Mouse (Mus musculus): ENCODE measurements around the gene Extl1. TPM values are rescaled to one million over a fixed set of nuclear protein-coding genes. Genes with fewer than 3 reads are reported as not detected.
"Not testable (repeated sequence)": the region's sequence is repeated elsewhere in the genome, so short reads cannot be mapped to it uniquely, and the experiment has no call there.

Extl1 gene
- total RNA-seq (2017): not detected in 2 replicates

DNA sequence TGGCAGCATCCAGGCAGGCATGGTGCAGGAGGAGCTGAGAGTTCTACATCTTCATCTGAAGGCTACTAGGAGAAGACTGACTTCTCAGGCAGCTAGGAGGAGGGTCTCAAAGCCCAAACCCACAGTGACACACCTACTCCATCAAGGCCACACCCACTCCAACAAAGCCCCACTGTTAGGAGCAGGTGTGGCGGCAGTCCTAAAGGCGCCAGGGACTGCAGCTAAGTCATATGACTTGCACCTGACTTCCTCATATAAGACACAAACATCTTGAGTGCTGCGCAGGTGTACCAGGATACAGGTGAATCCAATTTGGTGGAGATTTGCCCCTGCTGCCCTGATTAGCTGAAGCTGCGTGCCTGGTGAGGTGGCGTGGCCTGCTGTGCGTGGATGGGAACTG lies at the start of gene Extl1:
TSS of gene Extl1 (minus strand) at position 101 of the 400 bp plus-strand sequence.
- not testable (repeated sequence) for ATAC-seq (replicated peaks; ENCODE audit: low read depth, poor library complexity, severe bottlenecking)

DNA sequence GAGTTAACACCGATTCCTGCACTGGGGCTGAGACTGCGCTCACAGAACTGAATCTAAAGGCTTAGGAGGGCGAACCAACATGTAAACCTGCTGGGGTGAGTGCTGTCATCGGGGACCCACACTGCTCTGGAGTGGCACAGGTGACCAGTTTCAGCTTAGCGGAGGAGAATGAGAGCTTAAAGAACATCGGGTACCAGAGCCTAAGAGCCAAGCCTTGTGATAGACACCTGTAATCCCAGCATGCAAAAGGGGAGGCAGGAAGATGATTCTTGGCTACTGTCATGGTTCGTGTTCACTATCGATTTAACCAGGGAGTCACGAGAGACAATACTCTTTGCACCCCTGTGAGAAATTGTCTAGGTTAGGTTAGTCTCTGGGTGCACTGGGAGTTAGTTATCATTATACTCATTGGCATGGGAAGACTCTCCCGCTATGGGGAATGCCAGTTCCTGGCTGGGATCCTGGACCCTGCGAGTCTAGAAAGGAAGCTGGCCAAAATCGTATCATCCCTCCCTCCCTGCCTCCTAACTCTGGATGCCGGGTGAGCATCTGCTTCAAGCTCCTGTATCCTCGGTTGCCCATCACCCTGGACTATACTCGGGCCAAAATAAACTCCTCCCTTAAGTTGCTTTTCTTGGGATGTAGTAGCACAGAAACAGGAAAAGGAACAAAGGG lies 49.2 kb upstream of the Extl1 start:
- no peak for ATAC-seq (replicated peaks; ENCODE audit: low read depth, poor library complexity, severe bottlenecking)

DNA sequence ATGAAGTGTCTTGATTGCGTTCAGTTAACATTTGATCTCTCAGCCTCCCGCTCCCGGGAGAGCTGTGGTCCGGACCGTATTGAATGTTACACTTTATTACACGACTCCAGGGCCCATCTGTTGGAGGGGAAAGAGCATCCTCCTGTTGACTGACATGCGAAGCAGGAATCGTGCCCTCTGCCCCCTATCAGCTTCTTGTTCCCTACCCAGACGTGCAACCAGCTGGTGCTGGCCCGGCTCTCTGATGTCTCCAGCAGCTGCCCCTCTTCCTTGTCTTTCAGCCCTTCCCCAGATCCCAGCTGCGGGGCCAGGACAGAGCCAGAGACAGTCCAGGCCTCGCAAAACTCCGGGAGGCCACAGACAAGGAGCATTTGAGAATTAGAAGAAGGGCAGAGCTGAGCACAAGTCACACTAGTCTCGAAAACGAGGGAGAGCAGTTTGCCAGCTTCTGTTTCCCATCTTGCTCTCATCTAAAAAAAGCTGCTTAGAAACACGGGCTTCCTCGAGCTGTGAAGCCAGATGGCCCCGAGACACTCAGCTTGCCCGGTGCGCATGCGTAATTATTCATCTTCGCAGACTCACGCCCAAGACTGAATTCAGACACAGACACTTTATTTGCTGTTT lies 46.8 kb upstream of the Extl1 start:
- no peak for ATAC-seq (replicated peaks; ENCODE audit: low read depth, poor library complexity, severe bottlenecking)

DNA sequence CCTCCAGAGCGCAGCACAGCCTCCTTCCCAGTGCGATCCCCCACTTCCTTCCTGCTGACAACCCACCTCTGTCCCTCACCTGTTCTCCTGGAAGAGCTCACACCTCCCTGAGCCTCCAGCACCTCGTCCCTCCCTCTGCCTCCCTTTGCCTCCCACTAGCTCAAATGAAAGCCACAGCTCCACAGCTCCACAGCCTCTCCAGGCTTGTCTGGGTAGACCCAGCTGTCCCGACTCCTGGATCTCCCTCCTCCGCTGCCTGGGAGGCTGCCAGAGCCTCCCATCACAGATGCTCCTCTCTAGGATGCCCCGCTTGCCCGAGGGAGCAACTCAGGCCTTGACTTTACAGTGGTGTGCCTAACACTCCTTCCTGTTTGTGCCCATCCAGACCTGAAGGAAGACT lies 41.4 kb upstream of the Extl1 start:
- ATAC-seq (replicated peaks; ENCODE audit: low read depth, poor library complexity, severe bottlenecking): no peak

DNA sequence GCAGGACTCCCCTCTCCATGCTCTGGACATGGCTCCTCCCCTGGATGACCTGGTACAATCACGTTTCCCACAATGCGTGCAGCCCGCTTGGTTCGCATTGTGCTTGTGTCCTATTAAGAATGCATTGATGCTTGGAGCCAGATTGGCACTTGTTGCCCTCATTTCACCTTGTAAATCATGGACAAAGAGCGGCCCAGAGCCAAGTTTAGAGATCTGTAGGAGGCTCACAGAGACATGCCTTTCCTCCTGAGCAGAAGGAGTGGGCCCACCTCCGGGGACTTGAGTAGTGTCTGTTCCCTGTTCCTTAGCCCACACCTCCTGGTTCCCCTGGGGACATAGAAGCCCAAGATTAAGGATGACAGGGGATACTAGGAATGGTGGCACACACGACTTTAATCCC lies 40.3 kb upstream of the Extl1 start:
- ATAC-seq (replicated peaks; ENCODE audit: low read depth, poor library complexity, severe bottlenecking): no peak

DNA sequence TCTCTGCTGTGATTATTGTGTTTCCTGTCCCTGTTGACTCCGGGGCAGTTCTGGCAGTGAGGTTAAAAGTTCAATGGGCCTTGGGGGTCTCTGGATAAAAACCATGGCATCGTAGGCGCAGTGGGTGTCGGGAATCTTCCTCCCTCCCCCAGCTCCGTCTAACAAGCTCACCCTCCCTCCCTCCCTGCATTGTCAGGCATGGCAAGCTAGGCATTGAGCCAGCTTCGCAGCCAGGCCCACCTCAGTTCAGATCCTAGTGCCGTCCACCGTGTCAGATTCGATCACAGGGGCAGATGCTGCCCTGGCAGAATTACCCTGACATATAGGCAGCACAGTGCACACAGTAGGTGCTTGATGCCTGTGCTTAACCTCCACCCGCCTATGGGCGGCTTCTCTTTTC lies 38.3 kb upstream of the Extl1 start:
- ATAC-seq (replicated peaks; ENCODE audit: low read depth, poor library complexity, severe bottlenecking): no peak

DNA sequence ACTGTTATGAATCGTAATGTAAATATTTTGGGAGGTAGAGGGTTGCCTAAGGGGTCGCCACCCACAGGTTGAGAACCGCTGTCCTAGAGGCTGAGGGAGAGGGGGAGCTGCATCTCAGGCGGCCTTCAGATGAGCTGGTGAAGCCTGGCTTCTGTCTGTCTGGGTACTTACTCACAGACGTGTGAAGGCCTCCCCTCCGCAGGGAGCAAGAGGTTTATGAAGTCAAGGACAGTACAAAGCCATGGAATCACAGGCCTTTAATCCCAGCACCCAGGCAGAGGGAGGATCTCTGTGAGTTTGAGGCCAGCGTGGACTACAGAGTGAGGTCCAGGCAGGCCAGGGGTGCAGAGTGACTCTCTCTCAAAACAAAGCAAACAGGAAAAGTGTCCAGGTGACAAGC lies 33.5 kb upstream of the Extl1 start:
- no peak for ATAC-seq (replicated peaks; ENCODE audit: low read depth, poor library complexity, severe bottlenecking)

DNA sequence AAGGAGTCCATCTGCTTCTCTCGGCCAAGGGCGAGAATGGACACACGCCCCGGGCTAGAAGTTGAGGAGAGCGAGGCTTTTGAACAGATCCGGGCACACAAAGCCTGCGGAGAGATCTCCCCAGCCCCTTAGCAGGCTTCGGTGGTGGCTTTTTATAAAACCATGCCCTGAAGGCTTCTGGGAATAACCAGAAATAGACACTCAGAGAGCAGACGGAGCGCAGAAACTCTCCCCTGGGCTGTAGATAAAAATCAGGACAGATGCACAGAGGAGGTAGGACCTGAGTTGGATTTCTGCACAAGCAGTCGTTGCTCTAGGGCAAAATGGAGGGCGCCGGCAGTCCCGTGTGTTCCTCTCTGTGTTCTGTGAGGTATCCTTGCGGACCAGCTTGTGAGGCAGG lies 33.0 kb upstream of the Extl1 start:
- no peak for ATAC-seq (replicated peaks; ENCODE audit: low read depth, poor library complexity, severe bottlenecking)

DNA sequence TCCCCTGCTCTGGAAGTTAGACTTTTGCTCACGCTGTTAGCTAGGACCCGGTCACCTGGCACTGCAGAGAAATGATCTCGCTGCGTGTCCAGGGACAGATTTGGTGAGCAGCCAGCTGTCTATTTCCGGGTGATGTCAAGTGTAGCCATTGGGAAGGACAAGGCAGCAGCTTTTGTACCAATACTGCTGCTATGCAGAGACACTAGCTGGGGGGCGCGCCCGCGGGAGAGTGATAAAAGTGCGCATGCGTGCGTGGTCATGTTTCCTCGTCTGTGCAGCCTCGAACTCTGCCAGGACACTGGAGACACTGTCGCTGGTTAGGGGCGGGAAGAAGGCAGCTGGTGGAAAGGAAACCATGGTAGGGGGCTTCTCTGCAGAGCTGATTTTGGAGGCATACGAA lies 32.5 kb upstream of the Extl1 start:
- no peak for ATAC-seq (replicated peaks; ENCODE audit: low read depth, poor library complexity, severe bottlenecking)

DNA sequence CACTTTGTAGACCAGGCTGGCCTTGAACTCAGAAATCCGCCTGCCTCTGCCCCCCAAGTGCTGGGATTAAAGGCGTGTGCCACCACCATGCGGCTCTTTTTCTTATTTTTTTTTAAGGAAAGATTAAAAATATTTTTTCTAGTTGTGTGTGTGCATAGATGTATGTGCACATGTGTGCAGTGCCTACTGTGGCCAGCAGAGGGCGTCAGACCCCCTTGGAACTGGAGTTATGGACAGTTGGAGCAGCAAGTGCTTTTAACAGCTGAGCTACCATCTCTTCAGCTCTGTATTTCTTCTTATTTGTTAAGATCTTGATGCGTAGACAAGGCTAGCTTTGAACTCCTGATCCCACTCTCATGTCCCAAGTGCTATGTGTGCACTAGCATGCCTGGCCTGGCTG lies 25.6 kb upstream of the Extl1 start:
- no peak for ATAC-seq (replicated peaks; ENCODE audit: low read depth, poor library complexity, severe bottlenecking)

DNA sequence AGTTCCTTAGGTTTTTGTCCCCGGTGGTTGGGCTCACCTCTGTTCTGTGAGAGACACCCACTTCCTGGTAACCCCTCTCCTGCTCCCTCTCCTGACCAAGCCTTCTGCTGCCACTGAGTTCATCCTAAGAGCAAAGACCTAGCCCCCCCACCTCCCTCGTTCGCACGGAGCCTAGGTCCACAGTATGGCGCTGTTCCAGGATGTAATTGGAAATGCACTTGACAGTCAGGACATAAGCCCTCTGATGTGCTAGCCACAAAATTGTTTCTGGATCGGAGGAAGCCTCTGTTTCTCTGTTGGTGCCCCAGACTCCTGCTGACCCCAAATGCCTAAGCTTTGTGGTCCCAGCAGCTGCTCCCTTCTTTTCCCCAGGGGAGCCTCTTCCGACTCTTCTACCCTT lies 20.1 kb upstream of the Extl1 start:
- 0 out of 2 replicates have a peak, but pooled peaks have one; percentile 20 for ATAC-seq (replicated peaks; ENCODE audit: low read depth, poor library complexity, severe bottlenecking)

DNA sequence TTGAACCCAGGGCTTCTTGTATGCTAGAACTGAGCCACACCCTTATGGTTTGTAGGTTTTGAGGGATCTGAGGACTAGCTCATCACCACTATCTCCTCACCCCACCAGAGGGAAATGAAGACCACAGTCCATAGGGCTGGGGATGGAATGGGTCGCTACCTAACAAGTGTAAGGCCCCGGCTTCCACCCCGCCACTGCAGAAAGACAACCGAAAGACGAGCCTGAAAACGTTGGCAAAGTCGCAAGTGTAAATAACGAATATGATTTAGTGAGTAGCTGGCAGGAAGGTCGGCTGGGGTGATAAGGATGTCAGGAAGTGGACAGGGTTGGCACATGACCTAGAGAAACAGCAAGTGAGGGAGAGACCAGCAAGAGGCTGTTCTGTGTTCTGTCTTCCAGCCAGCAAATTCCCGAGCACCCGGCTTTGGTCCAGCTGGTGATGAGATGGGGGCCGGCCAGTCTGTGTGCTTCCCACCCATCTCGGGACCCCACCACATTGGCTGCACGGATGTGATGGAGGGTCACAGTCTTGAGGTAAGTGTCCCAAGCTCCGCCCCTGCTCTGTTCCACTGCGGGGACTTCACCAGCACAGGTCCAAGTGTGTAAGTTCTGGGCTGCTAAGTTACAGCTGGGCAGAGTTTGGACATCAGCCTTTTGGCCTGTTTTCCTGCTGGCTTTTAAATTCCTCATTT lies 19.1 kb upstream of the Extl1 start:
- peak; percentile 57 for ATAC-seq (replicated peaks; ENCODE audit: low read depth, poor library complexity, severe bottlenecking)

DNA sequence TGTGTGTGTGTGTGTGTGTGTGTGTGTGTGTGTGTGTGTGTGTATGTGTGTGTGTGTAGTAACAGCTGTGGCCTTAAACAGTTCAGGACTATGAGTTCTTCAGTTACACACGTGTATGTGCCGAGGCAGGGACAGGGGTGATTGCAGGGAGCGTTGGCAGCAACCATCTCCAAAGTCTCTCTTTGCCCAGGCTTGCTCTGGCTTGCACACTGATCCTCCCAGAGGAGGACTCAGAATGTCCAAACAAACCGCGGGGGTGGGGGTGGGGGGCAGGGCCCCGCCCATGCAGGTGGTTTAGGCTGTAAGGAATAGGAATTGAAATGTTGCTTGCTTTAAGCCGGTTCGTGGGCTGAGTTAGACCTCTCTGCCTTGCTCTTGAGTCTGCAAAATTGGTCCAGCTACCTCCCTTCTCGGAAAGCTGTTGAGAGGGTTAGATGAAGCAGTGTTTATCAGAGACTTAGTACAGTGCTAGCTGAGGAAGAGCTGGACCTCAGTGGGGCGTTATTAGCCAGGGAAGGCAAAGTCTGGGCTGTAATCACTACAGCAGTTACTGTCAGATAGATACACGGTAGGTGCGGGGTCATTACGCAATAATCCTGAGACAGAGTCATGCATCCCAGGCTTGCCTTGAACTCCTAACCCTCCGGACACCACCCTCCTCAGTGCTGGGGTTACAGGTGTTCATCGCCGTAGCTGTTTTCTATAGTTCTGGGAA lies 18.4 kb upstream of the Extl1 start:
- 0 out of 2 replicates have a peak, but pooled peaks have one; percentile 5 for ATAC-seq (replicated peaks; ENCODE audit: low read depth, poor library complexity, severe bottlenecking)

DNA sequence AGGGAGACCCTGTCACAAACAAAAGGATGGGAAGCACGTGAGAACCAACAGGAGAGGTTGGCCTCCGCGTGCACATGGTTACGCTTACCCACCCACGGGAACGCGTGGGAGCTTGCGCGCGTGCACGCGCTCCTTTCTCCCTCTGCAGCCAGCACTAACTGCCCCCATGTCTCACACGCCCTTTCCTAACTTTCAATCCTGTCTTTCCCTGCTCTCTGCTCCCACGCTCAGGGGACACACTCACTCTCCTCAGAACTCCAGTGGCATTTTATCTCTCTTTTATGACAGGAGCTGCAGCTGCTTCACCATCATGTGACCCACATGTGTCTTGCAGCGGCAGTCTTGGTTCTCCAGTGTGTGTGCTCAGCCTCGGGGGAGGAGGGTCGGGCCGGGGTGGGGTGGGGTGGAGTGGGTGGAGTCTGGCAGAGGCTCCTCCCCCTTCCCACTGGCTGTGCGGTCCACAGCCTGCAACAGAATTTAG lies 17.6 kb upstream of the Extl1 start:
- peak; percentile 68 for ATAC-seq (replicated peaks; ENCODE audit: low read depth, poor library complexity, severe bottlenecking)

DNA sequence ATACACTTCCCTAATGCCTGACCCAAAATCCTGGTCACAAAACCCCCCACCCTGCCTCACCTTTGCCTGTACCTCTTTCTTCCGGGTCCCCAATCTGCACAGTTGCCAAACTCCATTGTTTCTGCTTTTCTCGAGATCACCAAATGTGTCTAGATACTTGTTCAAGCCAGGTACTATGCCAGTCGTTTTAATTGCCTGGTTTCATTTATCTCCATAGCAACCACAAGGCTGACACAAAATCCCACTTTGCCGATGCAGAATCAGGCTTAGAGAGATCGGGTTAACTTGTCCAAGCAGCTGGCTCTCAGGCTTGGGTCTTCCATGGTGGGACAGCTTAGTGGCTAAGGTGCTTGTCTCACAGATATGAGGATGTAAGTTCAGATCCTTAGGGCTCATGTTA lies 16.6 kb upstream of the Extl1 start:
- ATAC-seq (replicated peaks; ENCODE audit: low read depth, poor library complexity, severe bottlenecking): no peak

DNA sequence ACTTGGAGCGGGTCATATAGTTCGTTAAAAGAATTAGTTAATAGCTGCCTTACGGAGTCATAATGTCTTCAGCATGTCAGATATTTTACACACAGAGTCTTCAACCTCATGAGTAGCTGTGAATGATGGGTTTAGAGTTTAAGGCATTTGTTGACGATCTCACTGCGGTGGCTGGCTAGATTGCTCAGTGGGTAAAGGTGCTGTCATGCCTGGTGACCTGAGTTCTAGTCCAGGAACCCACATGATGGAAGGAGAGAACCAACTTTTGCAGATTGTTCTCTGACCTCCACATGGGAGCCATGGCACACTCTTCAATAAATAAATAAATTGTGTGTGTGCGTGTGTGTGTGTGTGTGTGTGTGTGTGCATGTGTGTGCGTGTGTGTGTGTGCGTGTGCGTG lies 14.1 kb upstream of the Extl1 start:
- ATAC-seq (replicated peaks; ENCODE audit: low read depth, poor library complexity, severe bottlenecking): no peak

DNA sequence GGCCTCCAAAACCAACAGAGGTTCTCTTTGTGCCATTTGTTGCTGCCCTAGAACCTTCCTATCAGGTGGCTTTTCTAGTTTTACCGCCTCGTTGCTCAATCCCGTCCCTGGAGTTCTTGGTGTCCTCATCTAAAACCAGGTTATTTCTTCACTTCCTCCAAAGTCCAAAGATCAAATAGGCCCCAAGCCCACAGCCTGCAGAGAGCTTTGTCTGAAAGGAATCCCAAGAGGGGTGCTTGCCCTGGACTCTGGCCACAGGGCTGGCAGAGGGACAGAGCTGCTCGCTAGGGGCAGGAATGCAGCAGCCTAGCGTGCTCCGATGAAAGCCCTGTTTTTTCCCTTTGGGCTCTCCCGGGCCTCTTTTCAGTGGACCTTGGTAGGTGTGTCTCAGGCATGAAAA lies 13.5 kb upstream of the Extl1 start:
- ATAC-seq (replicated peaks; ENCODE audit: low read depth, poor library complexity, severe bottlenecking): 0 out of 2 replicates have a peak, but pooled peaks have one; percentile 9

DNA sequence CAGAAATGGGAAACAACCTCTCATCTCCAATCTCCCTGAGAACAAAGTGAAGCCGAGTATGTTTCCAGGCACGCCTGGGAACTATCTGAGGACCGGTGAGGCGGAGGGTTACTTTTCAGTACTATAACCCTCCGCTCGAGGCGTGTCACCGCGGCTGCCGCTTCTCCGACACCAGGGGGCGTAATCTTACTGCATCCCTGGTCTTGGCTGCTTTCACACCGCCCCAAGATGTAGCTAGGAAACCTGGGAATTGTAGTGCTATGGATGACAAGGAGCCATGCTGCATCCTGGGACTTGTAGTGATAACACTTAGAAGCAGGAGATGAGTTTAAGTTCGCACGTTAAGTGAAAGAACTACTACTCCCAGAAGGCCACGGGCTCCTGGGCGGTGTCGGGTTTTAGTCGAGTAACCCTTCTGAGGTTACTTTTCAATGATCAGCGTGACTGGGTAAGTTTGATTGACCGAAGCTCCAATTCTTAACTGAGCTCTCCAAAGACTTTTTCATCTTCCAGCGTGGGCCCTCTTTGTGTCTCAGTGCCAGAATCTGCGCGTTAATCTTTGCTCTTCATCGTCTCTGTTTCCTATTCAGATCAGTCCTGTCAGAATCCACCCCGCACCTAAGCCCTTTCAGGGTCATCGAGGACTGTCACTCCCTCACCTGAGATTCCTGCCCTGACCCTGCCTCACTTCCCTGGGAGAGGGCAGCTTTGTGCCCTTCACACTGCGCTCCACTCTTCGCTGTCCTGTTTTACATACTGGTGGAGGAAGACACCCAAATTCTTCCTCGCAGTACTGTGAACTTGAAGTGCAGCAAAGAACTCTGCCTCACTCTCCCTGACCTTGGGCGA lies 12.6 kb upstream of the Extl1 start, which contains the start of gene Pafah2:
TSS of gene Pafah2 (plus strand) at position 344 of the 849 bp plus-strand sequence.
- ATAC-seq (replicated peaks; ENCODE audit: low read depth, poor library complexity, severe bottlenecking): peak; percentile 96

DNA sequence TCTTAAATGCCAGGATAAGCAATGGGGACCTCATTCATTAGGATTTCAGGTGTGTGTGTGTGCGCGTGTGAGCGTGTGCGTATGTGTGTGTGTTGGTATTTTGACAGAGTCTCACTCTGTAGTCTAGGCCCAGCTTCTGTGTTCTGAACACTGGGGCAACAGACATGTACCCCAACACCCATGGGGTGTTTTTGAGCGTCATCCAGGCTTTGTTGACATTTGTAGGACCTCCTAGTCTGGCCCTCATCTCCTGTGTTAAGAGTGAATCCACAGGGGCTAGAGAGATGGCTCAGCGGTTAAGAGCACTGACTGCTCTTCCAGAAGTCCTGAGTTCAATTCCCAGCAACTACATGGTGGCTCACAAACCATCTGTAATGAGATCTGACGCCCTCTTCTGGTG lies 11.5 kb upstream of the Extl1 start:
- no peak for ATAC-seq (replicated peaks; ENCODE audit: low read depth, poor library complexity, severe bottlenecking)

DNA sequence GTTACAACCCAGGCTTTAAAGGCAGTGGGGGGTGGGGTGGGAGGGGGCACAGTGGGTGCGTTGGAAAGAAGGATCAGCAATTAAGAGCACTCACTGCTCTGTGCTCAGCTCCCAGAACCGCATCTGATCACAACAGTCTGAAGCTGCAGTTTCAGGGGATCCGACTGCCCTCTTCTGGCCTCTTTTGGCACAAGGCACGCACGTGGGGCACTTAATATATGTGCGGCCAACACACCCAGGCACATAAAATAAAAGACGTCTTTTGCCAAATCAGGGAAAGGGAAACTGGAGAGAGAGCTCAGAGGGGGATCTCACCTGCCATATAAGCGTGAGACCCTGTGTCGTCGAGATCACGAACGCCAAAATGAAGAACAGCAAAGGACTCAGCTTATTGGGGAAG lies 9.4 kb upstream of the Extl1 start:
- ATAC-seq (replicated peaks; ENCODE audit: low read depth, poor library complexity, severe bottlenecking): no peak
